Mouse (Mus musculus): ENCODE data around the gene B4galt5.

- TF ChIP-seq POLR2A (IDR thresholded peaks at IDR 0.05; ENCODE audit: borderline replicate concordance, low read depth, low read length) (no peak), CTCF (IDR thresholded peaks at IDR 0.05; ENCODE audit: low read depth, low read length) (no peak)
Observed at GRCm38 (mm10) chr2:167342876-167343275, 6.1 kb downstream of the B4galt5 start.
